Mouse (Mus musculus) midbrain, postnatal 0 days (tissue): ENCODE results near the gene Ell3. TPM values are rescaled to one million over a fixed set of nuclear protein-coding genes. Genes with fewer than 3 reads are reported as not detected.

ENCODE experiments used
- ATAC-seq: fragments of 200-750 bp; cut with Nextera tagmentation; 2 replicates; pipeline ENCODE4 v1.8.0; 2017; ENCODE audit warnings: moderate number of reproducible peaks, mild to moderate bottlenecking, moderate TSS enrichment, moderate library complexity; ENCODE audit not compliant: low FRiP score
- DNase-seq: peaks from one replicate; pipeline ENCODE4 v3.0.0-alpha.2; 2015; ENCODE audit warnings: low spot score
- H3K27ac ChIP-seq: fragments of 300-500 bp; sonication (generic); 2 replicates; pipeline ENCODE4 v1.5.1; 2014; ENCODE audit warnings: low read depth, mild to moderate bottlenecking, low read length, mixed read lengths
- H3K27me3 ChIP-seq: fragments of 300-500 bp; sonication (generic); 2 replicates; pipeline ENCODE4 v1.6.1; 2014; ENCODE audit warnings: low read length, control low read depth, mixed read lengths; ENCODE audit not compliant: insufficient read depth
- H3K36me3 ChIP-seq: fragments of 300-500 bp; sonication (generic); 2 replicates; pipeline ENCODE4 v1.6.1; 2014; ENCODE audit warnings: low read length, control low read depth, mixed read lengths; ENCODE audit not compliant: insufficient read depth
- H3K4me1 ChIP-seq: fragments of 300-500 bp; sonication (generic); 2 replicates; pipeline ENCODE4 v1.6.1; 2014; ENCODE audit warnings: mild to moderate bottlenecking, control low read depth, antibody characterized with exemption, low read length, mixed read lengths; ENCODE audit not compliant: insufficient read depth
- H3K4me2 ChIP-seq: fragments of 300-500 bp; sonication (generic); 2 replicates; pipeline ENCODE4 v1.6.1; 2014; ENCODE audit warnings: low read depth, mild to moderate bottlenecking, low read length, mixed read lengths; ENCODE audit not compliant: poor library complexity, severe bottlenecking
- H3K4me3 ChIP-seq: fragments of 300-500 bp; sonication (generic); 2 replicates; pipeline ENCODE4 v1.5.1; 2014; ENCODE audit warnings: low read depth, mild to moderate bottlenecking, low read length, moderate library complexity
- H3K9ac ChIP-seq: fragments of 300-500 bp; sonication (generic); replicated peaks from 2 replicates; pipeline ENCODE4 v1.6.1; 2014; ENCODE audit warnings: mild to moderate bottlenecking, low read length, moderate library complexity, mixed read lengths; ENCODE audit not compliant: poor library complexity, severe bottlenecking
- H3K9me3 ChIP-seq: fragments of 300-500 bp; sonication (generic); 2 replicates; pipeline ENCODE4 v1.6.1; 2016; ENCODE audit warnings: low read length, control low read depth
- CTCF ChIP-seq: IDR thresholded peaks from 2 replicates; pipeline ENCODE4 v1.5.1; 2016; ENCODE audit warnings: antibody characterized with exemption, mild to moderate bottlenecking
- WGBS: fragments of 180-500 bp; shearing (Covaris S2); extraction: QIAGEN DNeasy Blood & Tissue Kit; methylation state at CpG from one replicate; pipeline ENCODE4 v1.1.7; 2014; 5-methylcytosine and 5-hydroxymethylcytosine counted together
- polyA plus RNA-seq: library from polyadenylated mRNA; unstranded; fragments of >200 nt; fragmentation: Nextera tagmentation; extraction: Ambion mirVana; gene quantifications from 2 replicates; pipeline ENCODE4 v1.2.1, GENCODE M21; 2015
- total RNA-seq: library from RNA; depleted of rRNA; stranded (reverse); fragments of >200 nt; gene quantifications from 2 replicates; pipeline ENCODE4 v1.2.3, GENCODE M21; 2014

The Ell3 gene
- total and polyA plus RNA-seq, 2 experiments from 2014 or later = 0.33 to 2.6 TPM

DNA sequence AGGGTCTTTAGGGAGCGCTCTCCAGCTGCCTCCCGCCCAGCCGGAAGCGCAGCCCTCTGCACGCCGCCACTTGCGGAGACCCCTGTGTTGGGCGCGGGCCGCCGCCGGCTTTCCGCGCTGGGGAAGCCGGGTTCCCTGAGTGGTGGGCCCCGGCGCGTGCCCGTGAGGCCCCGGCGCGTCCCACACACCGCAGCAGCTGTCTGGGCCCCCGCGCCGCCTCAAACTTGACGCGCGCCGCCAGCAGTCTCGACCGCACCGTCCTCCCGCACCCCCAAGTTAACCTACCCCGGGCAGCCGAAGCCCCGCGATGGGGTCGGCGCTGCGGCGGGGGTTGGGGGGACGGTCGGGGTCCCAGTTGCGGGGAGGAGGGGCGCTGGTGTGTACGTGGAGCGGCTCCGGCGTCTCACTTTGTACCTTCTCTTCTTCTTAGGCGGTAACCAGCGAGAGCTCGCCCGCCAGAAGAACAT lies 5.5 kb upstream of the Ell3 start:
- no peak for DNase-seq
- Histone ChIP-seq H3K27me3 (no peaks in the 10 kb centered on the region), H3K27ac (peak overlapping the region; percentile 94), H3K9me3 (no peaks in the 10 kb centered on the region), H3K4me1 (0 out of 2 replicates have a peak, but pooled peaks cover 4% of the 10 kb centered on the region), H3K36me3 (peaks cover 12% of the 10 kb centered on the region; the same call in 1 of the 2 replicates), H3K4me3 (peak overlapping the region; percentile 95), H3K9ac (peak overlapping the region; percentile 92), H3K4me2 (peak overlapping the region; percentile 93)
- under 1% methylated on average over 53 of the region's 54 CpGs for WGBS
- no peak for TF ChIP-seq CTCF
- peak; percentile 80 for ATAC-seq

GRCm38 (mm10) chr2:121448739-121449535 lies 4.9 kb upstream of the Ell3 start, which contains the start of gene Serf2:
TSS of gene Serf2 (plus strand) at chr2:121449195.
- Histone ChIP-seq H3K27ac (peak within 1 kb of the TSS; percentile 94), H3K27me3 (no peaks in the 10 kb centered on the region), H3K9ac (peak within 1 kb of the TSS; percentile 92), H3K4me2 (peak within 1 kb of the TSS; percentile 93), H3K4me3 (peak within 1 kb of the TSS; percentile 95), H3K9me3 (no peaks in the 10 kb centered on the region), H3K36me3 (peaks cover 12% of the 10 kb centered on the region; the same call in 1 of the 2 replicates), H3K4me1 (0 out of 2 replicates have a peak, but pooled peaks cover 4% of the 10 kb centered on the region)
- DNase-seq (peak; percentile 98), ATAC-seq (peak; percentile 98)
- WGBS = 1% methylated on average over 65 of the region's 74 CpGs
- no peak for TF ChIP-seq CTCF

GRCm38 (mm10) chr2:121448136-121448535 lies 4.1 kb upstream of the Ell3 start:
- Histone ChIP-seq H3K36me3 (peaks cover 8% of the 10 kb centered on the region; the same call in 1 of the 2 replicates), H3K9me3 (no peaks in the 10 kb centered on the region), H3K27ac (peak overlapping the region; percentile 69; the same call in 1 of the 2 replicates), H3K27me3 (no peaks in the 10 kb centered on the region), H3K9ac (no peak overlapping the region), H3K4me2 (peak overlapping the region; percentile 93), H3K4me1 (0 out of 2 replicates have a peak, but pooled peaks cover 4% of the 10 kb centered on the region), H3K4me3 (peak overlapping the region; percentile 95; the same call in 1 of the 2 replicates)
- 16% methylated on average over 9 of the region's 9 CpGs for WGBS
- peak; percentile 59 for TF ChIP-seq CTCF
- no peak for ATAC-seq
- peak; percentile 33 for DNase-seq

GRCm38 (mm10) chr2:121447006-121447405 lies 2.9 kb upstream of the Ell3 start:
- Histone ChIP-seq H3K36me3 (no peaks in the 10 kb centered on the region), H3K4me2 (no peak overlapping the region), H3K9me3 (no peaks in the 10 kb centered on the region), H3K9ac (no peak overlapping the region), H3K27ac (no peak overlapping the region), H3K4me3 (no peak overlapping the region), H3K4me1 (0 out of 2 replicates have a peak, but pooled peaks cover 9% of the 10 kb centered on the region), H3K27me3 (peaks cover 2% of the 10 kb centered on the region; the same call in 1 of the 2 replicates)
- DNase-seq = no peak
- no peak for TF ChIP-seq CTCF
- ATAC-seq = no peak
- WGBS = 87% methylated on average over 3 of the region's 3 CpGs

GRCm38 (mm10) chr2:121446506-121446905 lies 2.4 kb upstream of the Ell3 start:
- H3K27ac ChIP-seq = no peak overlapping the region
- no peak overlapping the region for H3K4me2 ChIP-seq
- H3K9me3 ChIP-seq = no peaks in the 10 kb centered on the region
- H3K9ac ChIP-seq = no peak overlapping the region
- H3K4me3 ChIP-seq = no peak overlapping the region
- ATAC-seq = no peak
- TF ChIP-seq CTCF = no peak
- H3K36me3 ChIP-seq = no peaks in the 10 kb centered on the region
- no peak for DNase-seq
- WGBS = 81% methylated on average over 4 of the region's 4 CpGs
- H3K4me1 ChIP-seq = 0 out of 2 replicates have a peak, but pooled peaks cover 9% of the 10 kb centered on the region
- peaks cover 7% of the 10 kb centered on the region; the same call in 1 of the 2 replicates for H3K27me3 ChIP-seq

DNA sequence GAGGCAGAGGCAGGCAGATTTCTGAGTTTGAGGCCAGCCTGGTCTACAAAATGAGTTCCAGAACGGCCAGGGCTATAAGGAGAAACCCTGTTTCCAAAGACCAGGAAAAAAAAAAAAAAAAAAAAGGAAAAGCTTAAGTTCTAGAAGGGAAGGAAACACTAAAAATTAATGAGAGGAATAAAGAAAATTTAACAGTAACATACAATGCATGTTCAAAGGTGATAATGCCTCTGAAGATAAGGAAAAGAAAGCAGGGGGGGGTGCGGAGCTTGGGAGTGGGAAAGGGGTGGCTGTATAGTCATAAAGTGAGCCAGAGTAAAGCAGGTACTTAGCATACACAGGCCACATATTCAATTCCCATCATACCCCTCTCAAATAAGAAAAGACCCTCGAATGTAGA lies 1.0 kb upstream of the Ell3 start:
- Histone ChIP-seq H3K4me1 (0 out of 2 replicates have a peak, but pooled peaks cover 6% of the 10 kb centered on the region), H3K9me3 (no peaks in the 10 kb centered on the region), H3K9ac (no peak overlapping the region), H3K4me2 (no peak overlapping the region), H3K4me3 (no peak overlapping the region), H3K36me3 (no peaks in the 10 kb centered on the region), H3K27me3 (peaks cover 8% of the 10 kb centered on the region; the same call in 1 of the 2 replicates), H3K27ac (no peak overlapping the region)
- DNase-seq (no peak), ATAC-seq (no peak)
- WGBS = 85% methylated on average over 3 of the region's 3 CpGs
- TF ChIP-seq CTCF = no peak
